Mouse (Mus musculus) activated CD4-positive, CD25-positive, alpha-beta regulatory T cell (primary cell): Measurements from ENCODE around the gene Olfr347. TPM values are rescaled to one million over a fixed set of nuclear protein-coding genes. Genes with fewer than 3 reads are reported as not detected.

Experiments
- polyA plus RNA-seq, 2 experiments: library from polyadenylated mRNA; unstranded; fragments of 100-300 nt; shearing (Covaris generic); gene quantifications; one replicate each; pipeline ENCODE4 v1.2.1; 2017

Olfr347 gene
- polyA plus RNA-seq = not detected

GRCm38 (mm10) chr2:36731602-36732001, at the start of gene Olfr347:
TSS of gene Olfr347 (plus strand) at chr2:36731902.

DNA sequence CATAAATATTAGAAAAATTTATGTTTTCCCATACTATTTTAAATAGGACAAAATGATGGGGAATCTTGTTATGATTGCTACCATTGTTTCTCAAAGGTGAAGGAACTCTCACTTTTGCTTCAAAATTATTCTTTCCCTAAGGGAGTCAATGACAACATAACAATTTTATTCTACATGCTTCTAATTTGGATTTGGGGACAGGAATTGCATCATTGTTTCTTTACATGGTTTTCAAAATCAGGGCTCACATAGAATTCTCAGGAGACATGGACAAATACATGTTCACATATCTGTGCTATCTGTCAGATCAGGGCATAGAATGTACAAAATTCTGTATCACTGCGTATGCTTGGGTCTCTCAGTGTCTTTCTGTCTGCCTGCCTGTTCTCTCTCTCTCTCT, 46.2 kb upstream of the Olfr347 start, which contains the start of gene Olfr346:
Gene Olfr346 (plus strand): TSS at position 301 of the 400 bp plus-strand sequence.

GRCm38 (mm10) chr2:36783976-36784375, 52.3 kb downstream of the Olfr347 start, which contains the start of gene Olfr348:
TSS of gene Olfr348 (plus strand) at chr2:36784276.

Other genes starting within 250 kb of the Olfr347 start
- under 1 TPM; 0.07 to 0.12 TPM for gene Olfr341, start 249.4 kb upstream of the Olfr347 start, polyA plus RNA-seq
- not detected for gene Olfr342, start 206.9 kb upstream of the Olfr347 start, polyA plus RNA-seq
- under 1 TPM in 1 of 2 experiments, not detected in 1; 0.07 TPM for gene Olfr344, start 165.2 kb upstream of the Olfr347 start, polyA plus RNA-seq
- under 1 TPM in 1 of 2 experiments, not detected in 1; 0.21 TPM for gene Olfr345, start 91.9 kb upstream of the Olfr347 start, polyA plus RNA-seq
- gene Olfr346, start 46.1 kb upstream of the Olfr347 start, polyA plus RNA-seq = under 1 TPM; 0.07 to 0.16 TPM
- under 1 TPM in 1 of 2 experiments, not detected in 1; 0.11 TPM for gene Olfr348, start 52.4 kb downstream of the Olfr347 start, polyA plus RNA-seq
- gene Olfr50, start 58.6 kb downstream of the Olfr347 start, polyA plus RNA-seq = not detected
- not detected for gene Olfr3, start 85.1 kb downstream of the Olfr347 start, polyA plus RNA-seq
- not detected for gene Olfr350, start 114.4 kb downstream of the Olfr347 start, polyA plus RNA-seq
- not detected for gene Olfr351, start 130.8 kb downstream of the Olfr347 start, polyA plus RNA-seq
- gene Olfr352, start 136.6 kb downstream of the Olfr347 start, polyA plus RNA-seq = not detected
- gene Olfr353, start 161.0 kb downstream of the Olfr347 start, polyA plus RNA-seq = not detected
- gene Olfr354, start 173.8 kb downstream of the Olfr347 start, polyA plus RNA-seq = not detected
- gene Olfr355, start 197.0 kb downstream of the Olfr347 start, polyA plus RNA-seq = not detected
- gene Olfr356, start 205.2 kb downstream of the Olfr347 start, polyA plus RNA-seq = not detected